Mouse (Mus musculus) kidney, embryonic 15.5 days (tissue): ENCODE data around the gene Usp21. TPM values are rescaled to one million over a fixed set of nuclear protein-coding genes. Genes with fewer than 3 reads are reported as not detected.

Experiments used
- ATAC-seq: fragments of 200-750 bp; cut with Nextera tagmentation; replicated peaks from 2 replicates; pipeline ENCODE4 v1.8.0; 2017; ENCODE audit warnings: moderate TSS enrichment; ENCODE audit not compliant: low FRiP score
- H3K27ac ChIP-seq: fragments of 300-500 bp; sonication (generic); 2 replicates; pipeline ENCODE4 v1.5.1; 2015; ENCODE audit warnings: mild to moderate bottlenecking, inconsistent platforms
- H3K27me3 ChIP-seq: fragments of 300-500 bp; sonication (generic); 2 replicates; pipeline ENCODE4 v1.6.1; 2015; ENCODE audit warnings: inconsistent platforms
- H3K36me3 ChIP-seq: fragments of 300-500 bp; sonication (generic); 2 replicates; pipeline ENCODE4 v1.6.1; 2015; ENCODE audit warnings: inconsistent platforms
- H3K4me1 ChIP-seq: fragments of 300-500 bp; sonication (generic); 2 replicates; pipeline ENCODE4 v1.6.1; 2015; ENCODE audit warnings: inconsistent platforms
- H3K4me2 ChIP-seq: fragments of 300-500 bp; sonication (generic); 2 replicates; pipeline ENCODE4 v1.6.1; 2015; ENCODE audit warnings: moderate library complexity, mild to moderate bottlenecking, inconsistent platforms
- H3K4me3 ChIP-seq: fragments of 300-500 bp; sonication (generic); replicated peaks from 2 replicates; pipeline ENCODE4 v1.5.1; 2015; ENCODE audit warnings: mild to moderate bottlenecking, inconsistent platforms
- H3K9ac ChIP-seq: fragments of 300-500 bp; sonication (generic); 2 replicates; pipeline ENCODE4 v1.6.1; 2015; ENCODE audit warnings: mild to moderate bottlenecking, inconsistent platforms
- H3K9me3 ChIP-seq: fragments of 300-500 bp; sonication (generic); replicated peaks from 2 replicates; pipeline ENCODE4 v1.6.1; 2016; ENCODE audit warnings: inconsistent platforms
- WGBS: fragments of 180-500 bp; shearing (Covaris S2); methylation state at CpG from one replicate; pipeline ENCODE4 v1.1.7; 2015; ENCODE audit warnings: mixed read lengths; 5-methylcytosine and 5-hydroxymethylcytosine counted together
- polyA plus RNA-seq: library from polyadenylated mRNA; unstranded; fragments of >200 nt; fragmentation: Nextera tagmentation; extraction: Ambion mirVana; gene quantifications from 2 replicates; pipeline ENCODE4 v1.2.1, GENCODE M21; 2015

Usp21 gene
- polyA plus RNA-seq, 1 experiment from 2014 or later = 97.8 TPM

- H3K4me2 ChIP-seq = peak overlapping the region; percentile 50
- H3K27ac ChIP-seq = peak overlapping the region; percentile 95
- H3K9ac ChIP-seq = no peak overlapping the region
- ATAC-seq = peak; percentile 78
- peaks cover 19% of the 10 kb centered on the region for H3K36me3 ChIP-seq
- H3K27me3 ChIP-seq = no peaks in the 10 kb centered on the region
- H3K9me3 ChIP-seq = no peaks in the 10 kb centered on the region
- H3K4me1 ChIP-seq = peaks cover 27% of the 10 kb centered on the region
- 5% methylated on average over 8 of the region's 8 CpGs for WGBS
- H3K4me3 ChIP-seq = peak overlapping the region; percentile 18
Measured at GRCm38 (mm10) chr1:171262594-171263130, 25.1 kb downstream of the Usp21 start.

GRCm38 (mm10) chr1:171260316-171260715 is 27.5 kb downstream of the Usp21 start:
- Histone ChIP-seq H3K36me3 (peaks cover 36% of the 10 kb centered on the region), H3K9me3 (no peaks in the 10 kb centered on the region), H3K9ac (no peak overlapping the region), H3K4me1 (peaks cover 27% of the 10 kb centered on the region), H3K27me3 (no peaks in the 10 kb centered on the region), H3K4me2 (no peak overlapping the region), H3K4me3 (no peak overlapping the region), H3K27ac (no peak overlapping the region)
- 44% methylated on average over 3 of the region's 3 CpGs for WGBS
- no peak for ATAC-seq

- no peak overlapping the region for H3K27ac ChIP-seq
- WGBS = 84% methylated on average over 17 of the region's 17 CpGs
- no peaks in the 10 kb centered on the region for H3K9me3 ChIP-seq
- no peak overlapping the region for H3K4me2 ChIP-seq
- H3K4me3 ChIP-seq = no peak overlapping the region
- no peak overlapping the region for H3K9ac ChIP-seq
- H3K4me1 ChIP-seq = peaks cover 27% of the 10 kb centered on the region
- no peaks in the 10 kb centered on the region for H3K27me3 ChIP-seq
- no peak for ATAC-seq
- peaks cover 47% of the 10 kb centered on the region for H3K36me3 ChIP-seq
Measured at GRCm38 (mm10) chr1:171258921-171259320, 28.9 kb downstream of the Usp21 start.

DNA sequence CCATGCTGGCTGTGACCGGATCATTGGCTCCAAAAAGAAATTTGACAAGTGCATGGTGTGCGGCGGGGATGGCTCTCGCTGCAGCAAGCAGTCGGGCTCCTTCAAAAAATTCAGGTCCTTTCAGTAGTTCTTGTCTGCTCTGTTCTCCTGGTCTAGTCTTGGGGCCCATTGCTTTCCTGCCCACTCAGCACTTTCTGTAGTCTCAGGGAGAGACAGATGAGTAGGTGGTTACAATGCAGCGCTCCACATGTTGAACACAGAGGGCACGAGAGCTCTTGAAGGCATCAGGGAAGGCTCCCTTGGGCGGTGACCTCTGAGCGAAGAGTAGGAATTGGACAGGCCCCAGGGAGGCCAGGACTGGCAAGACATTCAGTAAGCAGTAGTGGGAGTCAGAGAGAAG is 30.0 kb downstream of the Usp21 start:
- H3K4me1 ChIP-seq = peaks cover 26% of the 10 kb centered on the region
- 91% methylated on average over 9 of the region's 9 CpGs for WGBS
- no peaks in the 10 kb centered on the region for H3K9me3 ChIP-seq
- H3K9ac ChIP-seq = no peak overlapping the region
- H3K4me2 ChIP-seq = no peak overlapping the region
- no peaks in the 10 kb centered on the region for H3K27me3 ChIP-seq
- no peak overlapping the region for H3K4me3 ChIP-seq
- H3K36me3 ChIP-seq = peaks cover 54% of the 10 kb centered on the region
- H3K27ac ChIP-seq = no peak overlapping the region
- no peak for ATAC-seq

DNA sequence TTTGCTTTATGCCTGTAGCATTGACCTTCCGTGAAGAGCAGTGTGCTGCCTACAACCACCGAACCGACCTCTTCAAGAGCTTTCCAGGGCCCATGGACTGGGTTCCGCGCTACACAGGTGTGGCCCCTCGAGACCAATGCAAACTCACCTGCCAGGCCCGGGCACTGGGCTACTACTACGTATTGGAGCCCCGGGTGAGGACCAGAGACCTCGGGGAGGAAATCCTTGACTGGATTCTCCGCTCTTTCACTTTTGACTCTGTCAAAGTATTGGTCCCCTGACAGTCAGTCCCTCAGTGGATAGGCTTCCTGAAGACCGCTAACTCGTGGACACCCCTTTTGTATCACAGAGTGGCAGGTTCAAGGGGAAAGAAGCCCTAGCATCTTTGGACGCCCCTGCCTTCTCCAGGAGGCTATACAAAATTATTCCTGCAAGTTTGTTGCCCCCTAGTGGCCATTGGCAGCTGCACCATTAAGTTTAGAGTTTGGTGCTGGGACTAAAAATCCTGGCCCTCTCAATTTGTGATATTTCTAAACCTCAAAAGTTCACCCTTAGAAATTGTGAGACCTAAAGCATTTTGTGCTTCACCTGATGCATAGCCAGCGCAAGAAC is 30.7 kb downstream of the Usp21 start:
- no peak overlapping the region for H3K9ac ChIP-seq
- H3K4me1 ChIP-seq = peaks cover 26% of the 10 kb centered on the region
- H3K27me3 ChIP-seq = no peaks in the 10 kb centered on the region
- no peak for ATAC-seq
- H3K9me3 ChIP-seq = no peaks in the 10 kb centered on the region
- WGBS = 70% methylated on average over 15 of the region's 15 CpGs
- no peak overlapping the region for H3K4me3 ChIP-seq
- no peak overlapping the region for H3K4me2 ChIP-seq
- no peak overlapping the region for H3K27ac ChIP-seq
- peaks cover 54% of the 10 kb centered on the region for H3K36me3 ChIP-seq

DNA sequence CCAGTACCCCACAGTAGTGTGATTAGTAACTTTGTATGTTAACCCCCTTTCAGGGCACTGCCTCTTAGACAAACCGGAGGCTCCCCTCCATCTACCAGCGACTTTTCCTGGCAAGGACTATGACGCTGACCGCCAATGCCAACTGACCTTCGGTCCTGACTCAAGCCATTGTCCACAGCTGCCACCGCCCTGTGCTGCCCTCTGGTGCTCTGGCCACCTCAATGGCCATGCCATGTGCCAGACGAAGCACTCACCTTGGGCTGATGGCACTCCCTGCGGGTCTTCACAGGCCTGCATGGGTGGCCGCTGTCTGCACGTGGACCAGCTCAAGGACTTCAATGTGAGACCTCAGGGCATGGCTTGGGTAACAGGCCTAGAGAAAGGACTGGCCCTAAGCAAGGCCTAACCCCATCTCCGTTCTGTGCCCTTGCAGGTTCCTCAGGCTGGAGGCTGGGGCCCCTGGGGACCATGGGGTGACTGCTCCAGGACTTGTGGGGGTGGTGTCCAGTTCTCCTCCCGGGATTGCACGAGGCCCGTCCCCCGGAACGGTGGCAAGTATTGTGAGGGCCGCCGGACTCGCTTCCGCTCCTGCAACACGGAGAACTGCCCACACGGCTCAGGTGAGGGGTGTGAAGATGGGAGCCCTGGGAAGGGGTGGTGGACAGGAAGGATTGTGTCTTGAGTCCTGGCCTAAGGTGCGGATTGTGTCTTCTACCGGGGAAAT is 31.5 kb downstream of the Usp21 start:
- no peak overlapping the region for H3K4me3 ChIP-seq
- no peak overlapping the region for H3K4me2 ChIP-seq
- no peak for ATAC-seq
- no peak overlapping the region for H3K9ac ChIP-seq
- H3K27me3 ChIP-seq = no peaks in the 10 kb centered on the region
- H3K36me3 ChIP-seq = peaks cover 54% of the 10 kb centered on the region
- 89% methylated on average over 24 of the region's 24 CpGs for WGBS
- H3K4me1 ChIP-seq = peaks cover 31% of the 10 kb centered on the region
- no peak overlapping the region for H3K27ac ChIP-seq
- no peaks in the 10 kb centered on the region for H3K9me3 ChIP-seq

DNA sequence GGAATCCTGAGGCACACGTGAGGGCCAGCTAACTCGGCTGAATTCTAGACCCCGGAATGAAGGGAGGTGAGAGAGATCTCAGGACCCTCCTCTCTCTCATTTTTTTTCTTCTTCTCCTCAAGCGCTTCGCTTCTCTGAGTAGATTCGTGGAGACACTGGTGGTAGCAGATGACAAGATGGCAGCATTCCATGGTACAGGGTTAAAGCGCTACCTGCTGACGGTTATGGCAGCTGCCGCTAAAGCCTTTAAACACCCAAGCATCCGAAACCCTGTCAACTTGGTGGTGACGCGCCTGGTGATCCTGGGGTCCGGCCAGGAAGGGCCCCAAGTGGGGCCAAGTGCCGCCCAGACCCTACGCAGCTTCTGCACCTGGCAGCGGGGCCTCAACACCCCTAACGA is 35.4 kb downstream of the Usp21 start:
- peak overlapping the region; percentile 48 for H3K9ac ChIP-seq
- peak overlapping the region; percentile 73 for H3K4me2 ChIP-seq
- H3K4me3 ChIP-seq = peak overlapping the region; percentile 46
- H3K27me3 ChIP-seq = no peaks in the 10 kb centered on the region
- H3K27ac ChIP-seq = peak overlapping the region; percentile 91
- no peak for ATAC-seq
- peaks cover 32% of the 10 kb centered on the region for H3K36me3 ChIP-seq
- no peaks in the 10 kb centered on the region for H3K9me3 ChIP-seq
- H3K4me1 ChIP-seq = peaks cover 60% of the 10 kb centered on the region
- WGBS = 45% methylated on average over 17 of the region's 17 CpGs

DNA sequence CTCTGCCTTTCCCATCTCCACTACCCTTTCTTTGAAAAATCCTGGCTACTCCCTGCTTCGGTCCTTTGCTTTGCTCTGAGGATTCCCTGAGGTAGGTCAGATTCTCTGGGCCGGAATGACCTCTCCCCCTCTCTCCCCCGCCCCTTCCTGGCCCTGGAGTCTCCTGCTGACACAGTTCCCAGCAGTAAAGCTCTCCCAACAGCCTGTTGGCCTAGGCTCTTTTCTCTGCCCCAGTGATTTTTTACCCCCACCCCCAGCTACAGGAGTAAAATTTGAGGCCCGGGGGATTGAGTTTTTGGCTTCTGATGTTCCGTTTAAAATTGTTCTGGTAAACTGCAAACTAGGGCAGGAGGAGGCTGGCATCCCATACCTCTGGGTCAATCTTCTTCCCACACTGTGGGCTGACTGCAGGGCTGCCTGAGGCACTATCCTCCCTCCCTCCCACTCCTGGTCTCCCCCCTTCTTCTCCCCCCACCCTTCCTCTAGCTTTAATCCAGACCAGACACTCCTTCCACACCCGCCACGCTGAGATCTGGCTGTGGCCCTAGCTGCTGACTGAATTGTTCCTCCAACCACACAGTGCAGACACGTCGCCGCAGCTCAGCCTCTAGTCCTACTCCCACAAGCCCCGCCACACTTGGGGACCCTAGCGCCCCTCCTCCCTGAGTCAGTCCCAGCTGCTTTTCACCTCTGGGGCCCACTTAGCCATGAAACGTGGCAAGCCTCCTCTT is 36.0 kb downstream of the Usp21 start:
- ATAC-seq = peak; percentile 28
- peak overlapping the region; percentile 46 for H3K4me3 ChIP-seq
- peak overlapping the region; percentile 48 for H3K9ac ChIP-seq
- H3K27me3 ChIP-seq = no peaks in the 10 kb centered on the region
- H3K36me3 ChIP-seq = peaks cover 32% of the 10 kb centered on the region
- no peaks in the 10 kb centered on the region for H3K9me3 ChIP-seq
- 5% methylated on average over 13 of the region's 13 CpGs for WGBS
- peaks cover 62% of the 10 kb centered on the region for H3K4me1 ChIP-seq
- H3K4me2 ChIP-seq = peak overlapping the region; percentile 73
- peak overlapping the region; percentile 91 for H3K27ac ChIP-seq

- H3K9ac ChIP-seq = peak within 1 kb of the TSS; percentile 48
- 9% methylated on average over 26 of the region's 26 CpGs for WGBS
- peaks cover 24% of the 10 kb centered on the region for H3K36me3 ChIP-seq
- H3K27me3 ChIP-seq = no peaks in the 10 kb centered on the region
- H3K9me3 ChIP-seq = no peaks in the 10 kb centered on the region
- H3K4me3 ChIP-seq = peak within 1 kb of the TSS; percentile 46
- peak within 1 kb of the TSS; percentile 91 for H3K27ac ChIP-seq
- H3K4me2 ChIP-seq = peak within 1 kb of the TSS; percentile 73
- ATAC-seq = 0 out of 2 replicates have a peak, but pooled peaks have one; percentile 2
- H3K4me1 ChIP-seq = peaks cover 68% of the 10 kb centered on the region
Measured at GRCm38 (mm10) chr1:171250680-171251593, 36.9 kb downstream of the Usp21 start, which contains the start of gene Ndufs2. Gene Ndufs2 (minus strand): TSS chr1:171251388.

DNA sequence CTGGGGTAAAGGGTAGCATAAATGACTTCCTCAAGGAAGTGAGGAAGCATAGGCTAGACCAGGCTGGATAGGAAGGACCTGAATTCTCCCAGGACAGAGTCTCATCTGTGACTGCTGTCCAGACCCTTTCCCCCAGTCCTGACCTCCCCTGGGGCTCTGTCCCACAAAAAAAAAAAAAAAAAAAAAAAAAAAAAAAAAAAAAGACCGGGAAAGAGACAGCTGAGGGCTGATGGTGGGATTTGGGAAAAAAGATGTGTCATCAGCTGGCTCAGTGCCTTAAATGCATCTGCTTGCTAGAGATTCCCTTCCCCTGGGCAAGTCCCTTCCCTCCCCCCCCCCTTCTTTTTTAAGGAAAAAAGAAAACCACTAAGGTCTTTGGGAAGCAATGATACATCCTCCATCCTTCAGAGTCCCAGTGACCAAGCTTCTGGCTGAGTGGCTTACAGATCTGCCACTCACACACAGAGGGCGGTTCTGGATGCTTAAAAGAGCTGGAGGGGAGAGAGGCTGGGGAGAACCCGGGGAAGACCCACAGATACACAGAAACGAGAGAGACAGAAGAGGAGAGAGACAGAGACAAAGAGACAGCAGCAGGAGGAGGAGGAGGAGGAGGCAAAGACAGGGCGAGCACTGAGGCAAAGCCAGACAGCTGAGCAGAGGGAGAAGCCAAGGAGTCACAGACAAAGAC is 37.7 kb downstream of the Usp21 start, which contains the start of gene Adamts4:
TSS of gene Adamts4 (plus strand) at position 509 of the 688 bp plus-strand sequence.
- H3K9me3 ChIP-seq = no peaks in the 10 kb centered on the region
- H3K9ac ChIP-seq = peak within 1 kb of the TSS; percentile 48
- 17% methylated on average over 5 of the region's 5 CpGs for WGBS
- H3K4me1 ChIP-seq = peaks cover 74% of the 10 kb centered on the region
- H3K36me3 ChIP-seq = peaks cover 23% of the 10 kb centered on the region
- ATAC-seq = 0 out of 2 replicates have a peak, but pooled peaks have one; percentile 12
- H3K4me2 ChIP-seq = peak within 1 kb of the TSS; percentile 73
- H3K27me3 ChIP-seq = no peaks in the 10 kb centered on the region
- H3K4me3 ChIP-seq = peak within 1 kb of the TSS; percentile 46
- peak within 1 kb of the TSS; percentile 91 for H3K27ac ChIP-seq
